10 mouse cellular contexts compared by ENCODE assay signal in the genomic region with DNA sequence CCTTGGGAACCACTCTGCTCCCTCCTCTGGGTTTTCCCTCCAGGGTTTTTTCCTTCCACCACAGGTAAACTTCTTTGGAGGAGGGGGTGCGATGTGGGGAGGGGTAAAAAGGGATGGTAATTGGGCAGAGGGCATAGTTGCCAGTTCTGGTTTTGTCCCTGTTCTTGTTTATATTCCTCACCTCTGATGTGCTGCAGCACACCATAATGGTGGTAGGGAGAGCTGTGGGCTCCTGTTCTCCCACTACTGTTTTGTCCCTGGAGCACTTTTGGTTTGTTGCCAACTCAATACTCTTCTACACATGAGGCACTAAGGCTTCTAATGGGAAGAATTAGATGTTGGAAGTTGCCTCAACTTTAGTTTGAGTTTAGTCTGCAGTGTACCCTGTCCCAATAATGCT. TPM values are rescaled to one million over a fixed set of nuclear protein-coding genes. Genes with fewer than 3 reads are reported as not detected.
A peak's percentile ranks its signal among the peaks of the same experiment; 100 is the strongest.
DNase-seq lines count a peak whose midpoint lies in the region; ATAC-seq and TF ChIP-seq lines count a peak whose summit lies in the region.
"Had no signal": no experiment of that assay in that cellular context is flagged by ENCODE, and none has a peak within 500 bp of the region (broad histone marks: within the 10 kb centered on the region; RNA-seq: fewer than 3 reads in every experiment).

No protein-coding gene starts in this region.

- ATAC-seq in heart, embryonic 15.5 days (replicated peaks; ENCODE audit: insufficient number of reproducible peaks, insufficient read depth, low FRiP score, low read depth) = no peak
- no peak for ATAC-seq in hindbrain, embryonic 14.5 days (ENCODE audit: low FRiP score)
- ATAC-seq in neural tube, embryonic 11.5 days (ENCODE audit: insufficient read depth, low FRiP score, low TSS enrichment) = no peak
- ATAC-seq in megakaryocyte progenitor cell, adult 5-6 weeks (replicated peaks; ENCODE audit: poor library complexity) = no peak

- no peak for DNase-seq in heart, postnatal 14 days
- peak; percentile 30 to 42 for DNase-seq in cerebellum, postnatal 25 days
- no peak for DNase-seq in hindbrain, embryonic 14.5 days (ENCODE audit: low spot score)
- no peak for DNase-seq in neural tube, embryonic 11.5 days (ENCODE audit: low spot score)
- DNase-seq in testis, postnatal 14 days (ENCODE audit: low spot score) = no peak
- DNase-seq in kidney, adult 2 months = no peak
- DNase-seq: kidney, adult 9 months had no signal

- intact Hi-C loops in heart, postnatal 14 days (cut with DNase I) = no loop called here

- TF ChIP-seq POLR2A in kidney, adult 2 months (IDR thresholded peaks at IDR 0.05; ENCODE audit: low read depth, low read length) = no peak

- no peaks in the 10 kb centered on the region for H3K9me3 ChIP-seq in heart, embryonic 15.5 days (replicated peaks)
- no peaks in the 10 kb centered on the region for H3K9me3 ChIP-seq in hindbrain, embryonic 14.5 days (ENCODE audit: control insufficient read depth, low read length)
- no peaks in the 10 kb centered on the region for H3K9me3 ChIP-seq in neural tube, embryonic 11.5 days (ENCODE audit: control insufficient read depth, low read length)

- H3K4me2 ChIP-seq in heart, embryonic 15.5 days = peak overlapping the region; percentile 86
- peak overlapping the region; percentile 75 for H3K4me2 ChIP-seq in hindbrain, embryonic 14.5 days (replicated peaks)
- peak overlapping the region; percentile 68 for H3K4me2 ChIP-seq in neural tube, embryonic 11.5 days (ENCODE audit: low read depth)

- H3K36me3 ChIP-seq in heart, embryonic 15.5 days = no peaks in the 10 kb centered on the region
- no peaks in the 10 kb centered on the region for H3K36me3 ChIP-seq in hindbrain, embryonic 14.5 days (replicated peaks; ENCODE audit: control insufficient read depth, insufficient read depth)
- H3K36me3 ChIP-seq in neural tube, embryonic 11.5 days (ENCODE audit: control insufficient read depth, insufficient read depth, low read length) = no peaks in the 10 kb centered on the region
- no peaks in the 10 kb centered on the region for H3K36me3 ChIP-seq in kidney, adult 2 months (ENCODE audit: control insufficient read depth, insufficient read depth, low read length)

- peak overlapping the region; percentile 61 for H3K4me3 ChIP-seq in heart, embryonic 15.5 days
- peak overlapping the region; percentile 55 for H3K4me3 ChIP-seq in hindbrain, embryonic 14.5 days (replicated peaks; ENCODE audit: low read length)
- H3K4me3 ChIP-seq in neural tube, embryonic 11.5 days (ENCODE audit: low read depth, low read length) = no peak overlapping the region
- no peak overlapping the region for H3K4me3 ChIP-seq in kidney, adult 2 months (ENCODE audit: insufficient read depth, low read depth, low read length)

- H3K27ac ChIP-seq in heart, embryonic 15.5 days = no peak overlapping the region
- H3K27ac ChIP-seq in hindbrain, embryonic 14.5 days = no peak overlapping the region
- no peak overlapping the region for H3K27ac ChIP-seq in neural tube, embryonic 11.5 days (ENCODE audit: low read depth, low read length)
- no peak overlapping the region for H3K27ac ChIP-seq in kidney, adult 2 months (ENCODE audit: insufficient read depth, low read depth, low read length)

- TF ChIP-seq CTCF in kidney, adult 2 months (conservative IDR thresholded peaks at IDR 0.05; ENCODE audit: insufficient read depth, insufficient read length, low read depth, low read length) = no peak

- H3K4me1 ChIP-seq in heart, embryonic 15.5 days (replicated peaks) = peaks cover 21% of the 10 kb centered on the region
- peaks cover 3% of the 10 kb centered on the region; the same call in 1 of the 2 replicates for H3K4me1 ChIP-seq in hindbrain, embryonic 14.5 days (replicated peaks; ENCODE audit: control insufficient read depth, insufficient read depth, low read length)
- H3K4me1 ChIP-seq in neural tube, embryonic 11.5 days (ENCODE audit: control insufficient read depth, insufficient read depth, low read length) = peaks cover 3% of the 10 kb centered on the region; the same call in 1 of the 2 replicates
- no peaks in the 10 kb centered on the region for H3K4me1 ChIP-seq in kidney, adult 2 months (ENCODE audit: control insufficient read depth, insufficient read depth, low read length)

- no peak overlapping the region; the same call in 1 of the 2 replicates for H3K9ac ChIP-seq in heart, embryonic 15.5 days
- no peak overlapping the region for H3K9ac ChIP-seq in hindbrain, embryonic 14.5 days
- no peak overlapping the region for H3K9ac ChIP-seq in neural tube, embryonic 11.5 days (ENCODE audit: low read length)

- peaks cover 19% of the 10 kb centered on the region; the same call in 1 of the 2 replicates for H3K27me3 ChIP-seq in heart, embryonic 15.5 days
- H3K27me3 ChIP-seq in hindbrain, embryonic 14.5 days (ENCODE audit: control insufficient read depth, insufficient read depth, low read length) = 0 out of 2 replicates have a peak, but pooled peaks cover 3% of the 10 kb centered on the region
- H3K27me3 ChIP-seq in neural tube, embryonic 11.5 days (ENCODE audit: control insufficient read depth, insufficient read depth, low read length) = peaks cover 14% of the 10 kb centered on the region
- 0 out of 2 replicates have a peak, but pooled peaks cover 2% of the 10 kb centered on the region for H3K27me3 ChIP-seq in kidney, adult 2 months (replicated peaks; ENCODE audit: control insufficient read depth, insufficient read depth, low read length)

- WGBS in heart, embryonic 15.5 days = 6% methylated on average over 1 of the region's 1 CpGs
- WGBS in hindbrain, embryonic 14.5 days = 0% methylated on average over 1 of the region's 1 CpGs
- WGBS in neural tube, embryonic 11.5 days = 25% methylated on average over 1 of the region's 1 CpGs
- WGBS in kidney, adult 2 months = 12% methylated on average over 1 of the region's 1 CpGs

RNA-seq across cellular contexts. Expression of a gene that starts 2.2 kb away (rescaled TPM):
- 5.6 and 5.8 TPM in 2 replicates for polyA plus RNA-seq in heart, embryonic 15.5 days (2015; fragmentation: Nextera tagmentation; extraction: Ambion mirVana)
- total RNA-seq in heart, postnatal 14 days (2021) = 10 to 100 TPM; 31.3 to 41.1 TPM
- 7.8 and 8.8 TPM in 2 replicates for polyA plus RNA-seq in hindbrain, embryonic 14.5 days (2014; fragmentation: Nextera tagmentation; extraction: Ambion mirVana)
- polyA plus RNA-seq in neural tube, embryonic 11.5 days (2014; fragmentation: Nextera tagmentation; extraction: Ambion mirVana) = 0.20 and 0.66 TPM in 2 replicates
- polyA plus RNA-seq in kidney, adult 2 months (2012; rRNA removed) = 0.31 and 0.33 TPM in 2 replicates
- not detected in 2 replicates for total RNA-seq in megakaryocyte progenitor cell, adult 5-6 weeks (2015)
- total RNA-seq in megakaryocyte progenitor cell, adult 5-6 weeks (2017) = not detected in 2 replicates
- polyA plus RNA-seq: testis, adult 2 months had no signal

Comparison
In these comparisons a context has a peak if more than half of its experiments do, and no peak if none do; other contexts are left out.
1. H3K4me3 ChIP-seq: peak in heart, embryonic 15.5 days (single experiment) and hindbrain, embryonic 14.5 days (single experiment); none in neural tube, embryonic 11.5 days (single experiment) and kidney, adult 2 months (single experiment).
2. DNase-seq: peak in cerebellum, postnatal 25 days (2 of 2); none in heart, postnatal 14 days (0 of 2), hindbrain, embryonic 14.5 days (single experiment), neural tube, embryonic 11.5 days (single experiment), testis, postnatal 14 days (single experiment) and kidney, adult 2 months (single experiment).
3. Peak in every context shown above with its lines, with median percentiles within 50 percentile points of each other: H3K4me2 ChIP-seq.